Mouse (Mus musculus): ENCODE measurements around the gene Myo1b. TPM values are rescaled to one million over a fixed set of nuclear protein-coding genes. Genes with fewer than 3 reads are reported as not detected.

The Myo1b gene
- total RNA-seq, 2 experiments from 2014 or later = 10.7 to 14.6 TPM

DNA sequence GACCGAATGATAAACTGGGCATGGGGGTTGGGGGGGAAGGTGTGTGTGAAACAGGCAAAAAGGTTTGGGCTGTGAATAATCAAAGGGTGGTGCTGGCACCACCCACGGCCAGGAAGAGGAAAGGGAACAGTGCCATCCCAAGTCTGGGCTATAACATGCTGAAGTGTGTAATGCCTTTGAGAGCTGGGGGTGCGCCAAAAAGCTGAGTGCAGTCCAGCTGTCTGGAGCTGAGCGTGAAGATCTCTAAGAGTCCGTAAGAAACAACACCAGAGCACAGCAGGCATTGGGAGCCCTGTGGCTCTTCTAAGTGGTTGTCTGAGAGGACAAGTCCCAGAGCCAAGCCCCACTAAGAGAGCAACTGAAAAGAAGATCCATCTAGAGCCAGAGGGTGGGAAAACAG lies 63.6 kb downstream of the Myo1b start:
- no peak for DNase-seq

DNA sequence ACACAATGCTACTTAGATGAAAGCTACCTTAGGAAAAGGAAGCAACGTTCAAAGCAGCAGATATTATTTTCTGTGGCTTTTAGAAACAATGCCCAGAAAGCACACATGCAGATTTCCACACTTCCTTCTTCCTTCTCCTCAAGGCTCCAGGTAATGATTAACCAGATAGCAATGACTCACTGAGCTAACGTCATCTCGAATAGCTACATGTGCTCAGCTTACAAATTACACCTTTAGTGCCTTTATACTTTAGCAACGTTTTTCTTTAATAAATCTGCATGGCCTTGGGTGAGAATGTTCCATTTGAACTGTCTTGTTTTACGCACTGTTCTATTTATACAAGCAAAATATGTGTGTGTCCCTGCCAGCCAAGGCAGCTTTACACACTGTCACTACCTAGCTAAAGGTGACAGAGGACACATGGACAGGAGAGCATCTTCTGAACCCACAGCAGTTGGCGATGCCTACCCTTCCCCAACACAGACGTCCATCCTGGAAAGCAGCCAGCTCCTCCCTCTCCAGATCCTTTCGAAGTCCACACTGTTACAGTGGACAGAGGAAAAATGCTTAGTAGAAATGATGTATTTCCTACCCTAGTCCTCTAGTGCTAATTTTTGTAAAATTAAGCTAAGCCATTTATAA lies 66.2 kb downstream of the Myo1b start:
- DNase-seq = no peak

DNA sequence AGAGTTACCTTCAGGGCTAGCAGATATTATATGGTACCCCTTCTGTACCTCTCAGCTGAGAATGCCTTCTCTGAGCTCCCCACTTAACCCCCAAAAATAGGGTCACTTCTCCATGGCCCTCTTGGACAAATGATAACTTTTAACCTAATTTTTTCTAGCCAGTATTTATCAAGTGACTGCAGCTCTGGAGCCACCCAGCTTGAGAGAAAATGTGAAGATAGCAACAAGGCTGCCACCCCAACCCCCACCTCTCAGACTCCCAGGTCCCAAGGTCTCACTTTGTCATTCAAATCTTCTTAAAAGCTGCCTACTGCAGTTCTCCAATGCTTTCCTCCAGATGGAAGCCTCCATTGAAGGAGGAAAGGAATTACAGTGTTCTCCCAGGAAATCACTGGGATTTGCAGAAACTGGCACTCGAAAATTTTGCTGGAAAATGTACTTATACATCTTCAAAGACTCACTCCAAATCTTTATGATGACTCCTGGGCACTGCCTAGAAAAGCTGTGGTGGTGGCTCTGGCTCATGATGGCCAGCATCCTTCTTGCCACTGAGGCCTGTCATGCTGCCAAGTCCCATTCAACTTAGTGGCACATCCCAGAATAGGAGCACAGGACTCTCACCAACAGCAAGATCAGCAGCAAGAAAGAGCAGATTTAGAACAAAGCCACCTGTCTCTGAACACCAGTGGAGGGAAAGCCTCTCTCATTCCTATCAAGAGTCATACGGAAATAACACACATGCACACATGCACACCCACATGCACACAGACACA lies 70.4 kb downstream of the Myo1b start:
- no peak for DNase-seq

DNA sequence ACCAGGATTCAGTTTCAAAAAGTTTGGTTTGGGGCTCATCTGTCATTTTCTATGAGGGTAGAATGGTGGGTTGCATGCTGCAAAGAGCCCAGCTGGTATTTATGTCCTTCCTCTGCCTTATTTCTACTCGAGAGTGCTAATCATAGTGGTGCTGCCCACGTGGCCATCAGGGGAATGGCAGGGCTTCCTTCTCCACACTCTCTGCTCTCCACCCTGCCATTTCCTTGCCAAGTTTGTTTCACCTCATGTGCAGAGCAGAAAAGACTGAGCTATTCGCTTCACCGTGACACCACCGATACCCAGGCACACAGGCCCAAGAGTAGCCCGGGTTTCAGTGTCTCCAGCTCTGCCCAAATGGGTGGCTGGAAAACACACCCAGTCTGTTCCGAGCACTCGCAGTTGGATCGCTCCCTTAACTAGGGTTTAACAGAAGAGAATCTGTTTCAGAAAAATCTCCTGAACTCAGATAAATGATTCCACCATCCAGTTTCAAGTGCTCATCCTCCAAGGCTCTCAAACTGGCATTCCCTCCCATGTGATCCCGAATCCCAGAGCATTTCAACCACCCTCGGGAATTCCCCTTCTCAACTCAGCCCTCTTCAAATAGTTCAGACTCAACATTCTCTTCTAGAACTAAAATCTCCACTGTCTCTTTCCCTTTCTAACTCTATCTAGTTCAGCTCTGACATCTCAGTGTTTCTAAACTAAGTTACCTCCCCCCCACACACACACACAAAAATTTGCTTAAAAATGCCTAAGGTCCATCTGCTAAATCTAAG lies 77.8 kb downstream of the Myo1b start:
- no peak for DNase-seq

DNA sequence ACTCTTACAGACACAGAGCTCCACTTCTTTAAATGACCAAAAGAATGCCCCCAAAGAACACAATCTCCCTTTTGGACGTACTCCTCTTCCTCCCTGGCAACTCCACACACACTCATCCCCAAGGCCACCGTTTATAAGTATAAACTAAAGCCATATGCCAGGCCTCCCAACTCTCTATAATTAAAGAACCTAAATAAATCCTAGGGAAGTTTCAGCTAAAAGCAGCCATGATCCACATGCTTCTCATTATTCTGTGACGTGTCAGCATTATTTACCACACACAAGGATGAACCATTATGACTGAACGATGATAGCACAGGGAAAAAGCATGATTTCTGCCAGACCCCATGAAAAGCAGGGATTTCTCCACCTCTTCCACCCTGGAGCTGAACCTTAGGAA lies 78.6 kb downstream of the Myo1b start:
- no peak for DNase-seq

DNA sequence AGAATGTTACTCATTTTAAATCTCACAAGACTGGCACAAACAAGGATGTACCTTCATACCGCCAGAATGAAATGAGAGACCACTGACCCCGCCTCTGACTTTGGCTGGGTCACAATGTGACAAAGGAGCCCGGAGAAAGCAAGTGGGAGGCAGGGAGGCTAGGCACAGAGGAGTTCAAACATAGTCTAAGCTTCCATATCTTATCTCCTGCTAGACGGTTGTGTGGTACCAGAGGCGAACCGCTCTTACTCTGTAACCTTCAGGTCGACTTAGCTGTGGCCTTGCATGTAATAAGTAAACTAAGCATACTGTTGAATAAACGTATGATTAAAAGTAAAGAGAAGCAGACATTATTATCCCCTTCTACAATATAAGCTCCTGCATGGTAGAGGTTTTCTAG lies 80.1 kb downstream of the Myo1b start:
- no peak for DNase-seq

DNA sequence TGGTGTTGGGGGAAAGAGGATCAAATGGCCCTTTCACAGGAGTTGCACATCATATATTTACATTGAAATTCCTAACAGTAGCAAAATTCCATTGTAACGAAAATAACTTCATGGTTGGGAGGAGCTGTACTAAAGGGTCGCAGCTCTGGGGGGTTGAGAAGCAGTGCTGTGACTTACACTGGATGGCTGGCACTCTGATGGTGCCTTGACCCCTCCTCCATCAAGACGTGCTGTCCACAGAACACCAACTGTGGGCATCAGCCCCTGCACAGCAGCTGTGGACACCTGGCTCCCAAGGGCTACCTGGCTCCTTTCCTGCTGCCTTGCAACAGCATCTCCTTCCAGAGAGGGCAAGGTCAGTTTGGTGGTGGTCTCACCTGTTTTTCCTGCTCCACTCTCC lies 81.8 kb downstream of the Myo1b start:
- DNase-seq = no peak

DNA sequence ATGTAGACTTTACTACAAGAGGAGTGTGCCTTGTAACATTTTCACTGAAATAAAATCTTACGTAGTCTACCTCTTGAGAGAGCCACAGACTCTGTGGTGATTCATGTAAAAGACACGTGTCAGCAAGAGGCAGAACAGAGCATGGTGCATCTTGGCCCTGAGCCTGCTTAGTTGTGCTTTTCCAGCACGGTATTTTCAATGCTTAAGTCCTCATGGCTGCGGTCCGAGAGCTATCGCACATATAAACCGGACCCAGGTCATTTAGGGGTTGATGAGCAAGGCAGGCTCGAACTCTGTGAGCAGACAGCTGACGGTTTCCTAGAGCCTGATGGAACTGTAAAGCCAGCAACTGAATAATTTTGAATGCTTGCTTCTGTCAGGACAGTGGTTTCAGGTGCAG lies 86.5 kb downstream of the Myo1b start:
- DNase-seq = no peak

DNA sequence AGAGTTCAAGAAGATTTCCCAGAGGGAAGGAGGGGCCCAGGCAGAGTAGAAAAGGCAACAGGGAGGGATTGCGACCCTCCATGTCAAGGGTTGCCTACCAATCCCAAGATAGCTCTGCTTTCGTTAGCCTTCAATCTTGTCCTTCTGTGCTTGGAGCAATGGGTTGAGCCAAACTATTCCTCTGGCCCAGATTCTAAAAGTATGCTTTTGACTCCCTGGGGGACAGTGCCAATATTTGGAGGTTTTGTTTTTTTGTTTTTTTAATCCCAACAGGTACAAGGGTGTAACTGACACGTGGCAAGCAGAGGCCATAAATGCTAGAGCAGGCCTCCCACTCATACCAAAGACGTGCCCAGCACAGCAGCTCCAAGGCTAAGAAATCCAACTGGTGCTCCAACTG lies 93.3 kb downstream of the Myo1b start:
- DNase-seq = no peak

DNA sequence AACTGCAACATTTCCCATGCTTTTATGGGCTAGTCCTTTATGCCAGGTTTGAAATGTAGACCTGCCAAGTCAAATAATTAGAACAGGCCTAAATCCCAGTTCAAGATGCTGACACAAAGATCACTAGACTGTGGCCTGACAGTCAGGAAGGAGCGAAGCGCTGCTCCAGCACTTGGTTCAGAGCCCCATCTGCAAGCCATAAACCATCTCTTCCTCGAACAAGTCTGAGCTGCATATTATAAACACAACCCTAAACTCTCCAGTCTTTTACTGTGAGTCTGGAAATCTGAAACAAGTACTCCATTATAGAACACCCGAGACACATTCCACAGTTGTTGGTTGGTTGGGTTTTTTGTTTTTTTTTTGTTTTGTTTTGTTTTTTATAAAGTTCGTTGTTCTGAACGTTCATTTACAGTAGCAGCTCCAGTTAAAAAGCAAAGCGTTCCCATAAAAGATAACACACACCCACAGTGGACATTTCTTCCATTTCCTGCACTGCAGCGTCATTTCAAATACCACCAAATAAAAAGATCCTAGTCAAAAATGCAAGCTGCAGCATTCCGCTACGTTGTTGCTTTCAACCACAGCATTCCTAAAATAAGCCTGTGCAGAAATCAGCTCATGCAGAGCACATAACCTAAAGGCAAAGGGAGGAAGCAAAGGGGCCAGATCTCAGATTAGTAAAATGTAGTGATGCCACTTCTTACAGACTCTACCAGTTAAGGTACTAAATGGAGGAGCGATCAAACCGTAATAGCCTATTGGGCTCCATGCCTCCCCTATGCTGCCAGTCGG lies 94.0 kb downstream of the Myo1b start:
- DNase-seq = no peak

DNA sequence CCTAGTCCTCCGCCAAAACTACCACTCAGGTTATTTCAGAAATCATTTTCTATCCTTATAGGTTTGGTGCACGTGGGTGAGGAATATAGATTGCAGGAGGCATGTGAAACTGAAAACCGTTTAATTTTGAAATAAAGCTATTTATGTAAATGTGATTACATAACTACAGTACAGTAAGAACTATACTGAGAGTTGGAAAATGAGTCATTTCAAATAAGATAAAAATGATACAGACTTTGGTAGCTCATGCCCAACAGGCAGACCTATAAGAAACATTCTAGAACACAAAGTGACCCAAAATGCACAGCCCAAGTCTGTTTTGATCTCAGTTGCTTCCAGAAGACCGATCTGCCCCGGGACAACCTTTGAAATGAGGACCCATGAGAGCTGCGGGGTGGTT lies 95.4 kb downstream of the Myo1b start:
- no peak for DNase-seq

DNA sequence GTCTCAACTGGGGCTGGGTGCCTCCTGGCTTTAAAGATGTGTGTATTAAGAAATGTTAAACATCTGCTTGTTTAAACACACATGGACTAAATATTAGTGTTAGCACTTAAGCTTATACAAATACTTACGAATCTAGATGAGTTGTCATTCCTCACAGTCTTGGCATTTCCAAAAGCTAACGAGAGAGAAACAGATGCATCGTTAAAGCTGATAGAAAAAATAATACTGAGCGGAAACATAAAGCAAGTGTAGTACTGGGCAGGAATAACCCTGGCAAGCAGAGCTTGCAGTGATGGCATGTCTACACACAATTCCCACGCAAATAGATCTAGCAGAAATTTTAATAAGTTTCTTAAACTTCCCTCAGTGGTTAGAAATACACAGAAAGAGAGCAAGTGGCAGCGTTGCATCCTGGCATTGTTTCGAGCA lies 95.8 kb downstream of the Myo1b start:
- no peak for DNase-seq

DNA sequence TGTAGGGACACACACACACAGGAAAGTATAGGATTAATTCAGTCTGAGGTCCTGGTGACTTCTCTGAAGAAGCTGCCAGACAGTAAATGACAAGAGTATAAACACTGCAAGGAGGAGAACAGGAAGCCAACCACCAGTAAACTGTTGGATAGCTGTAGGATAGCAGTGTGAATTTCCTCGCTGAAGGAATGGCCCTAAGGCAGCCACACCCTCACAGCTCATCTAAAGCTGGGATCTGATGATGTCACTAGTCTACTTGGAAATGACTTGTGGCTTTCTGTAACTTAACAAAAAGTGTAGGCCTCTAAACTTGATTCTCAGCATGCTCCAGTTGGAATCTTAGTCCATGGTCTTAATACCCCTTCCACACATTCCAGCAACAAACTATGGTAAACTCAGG lies 100.2 kb downstream of the Myo1b start:
- DNase-seq = no peak

DNA sequence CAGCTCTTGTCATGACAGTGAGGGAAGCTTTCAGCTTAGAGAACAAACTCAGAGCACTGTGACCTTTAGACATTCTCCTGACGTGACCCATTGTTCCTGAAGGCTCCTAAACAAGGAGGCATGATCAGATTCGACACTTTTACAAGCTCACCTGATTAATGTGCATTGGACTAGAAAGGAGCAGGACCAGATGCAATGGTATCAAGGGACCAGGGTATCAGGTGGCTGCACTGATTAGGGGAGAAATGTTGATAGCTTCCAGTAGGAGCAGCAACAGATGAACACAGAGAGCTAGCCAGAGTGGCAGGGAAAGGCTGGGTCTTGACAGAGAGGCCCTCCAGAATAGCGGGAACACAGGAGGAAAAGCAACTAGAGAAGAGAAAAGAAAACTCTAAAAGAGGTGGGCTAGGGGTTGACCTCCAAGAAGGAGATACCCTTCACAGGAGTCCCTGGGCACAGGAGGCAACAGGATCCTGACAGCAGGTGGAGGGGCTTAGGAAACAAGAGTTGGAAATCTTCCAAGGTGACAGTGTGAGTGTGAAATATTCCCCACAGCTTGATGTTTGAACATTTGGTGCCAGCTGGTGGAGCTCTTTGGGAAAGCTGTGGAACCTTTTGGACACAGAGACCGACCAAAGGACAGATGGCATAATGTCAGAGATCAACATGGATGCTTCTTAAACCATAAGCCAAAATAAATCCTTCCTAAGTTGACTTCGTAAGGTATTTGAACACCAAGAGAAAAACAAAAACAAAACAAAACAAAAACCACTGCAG lies 100.8 kb downstream of the Myo1b start:
- DNase-seq = no peak

DNA sequence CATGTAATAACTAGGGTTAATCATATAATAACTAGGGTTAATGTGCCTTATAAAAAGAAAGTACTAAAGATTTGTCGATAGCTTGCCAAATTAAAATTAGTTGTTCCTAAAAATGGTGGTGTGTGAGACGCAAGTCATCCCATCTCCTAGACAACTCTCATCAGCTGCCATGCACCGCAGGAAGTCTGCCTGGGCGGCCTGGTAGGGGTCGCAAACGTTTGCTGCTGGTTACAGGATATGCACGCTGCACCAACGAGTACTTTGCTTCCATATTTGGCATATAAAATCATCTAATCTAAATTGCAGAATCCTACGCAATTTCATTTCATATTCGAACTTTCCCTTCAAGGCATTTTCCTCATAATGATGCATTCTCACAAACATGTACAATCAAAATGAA lies 107.0 kb downstream of the Myo1b start:
- no peak for DNase-seq

DNA sequence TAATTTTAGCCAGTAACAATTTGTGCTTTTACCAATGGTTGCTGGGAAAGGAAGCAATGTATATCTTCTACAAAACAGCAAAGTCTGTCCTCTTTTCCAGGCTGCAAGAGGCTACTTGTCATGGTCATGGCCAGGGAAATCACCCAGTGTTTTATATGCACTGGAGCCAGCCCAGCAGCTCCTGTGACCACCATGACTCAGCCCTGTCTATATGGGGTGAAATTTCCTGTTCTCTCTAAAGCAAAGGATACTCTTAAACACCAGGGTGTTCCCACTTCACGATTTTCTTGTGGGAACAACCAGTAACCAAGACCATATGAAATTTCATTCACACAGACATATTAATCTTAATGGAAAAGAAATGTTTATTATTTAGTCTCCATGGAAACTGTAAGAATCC lies 107.6 kb downstream of the Myo1b start:
- DNase-seq = no peak

DNA sequence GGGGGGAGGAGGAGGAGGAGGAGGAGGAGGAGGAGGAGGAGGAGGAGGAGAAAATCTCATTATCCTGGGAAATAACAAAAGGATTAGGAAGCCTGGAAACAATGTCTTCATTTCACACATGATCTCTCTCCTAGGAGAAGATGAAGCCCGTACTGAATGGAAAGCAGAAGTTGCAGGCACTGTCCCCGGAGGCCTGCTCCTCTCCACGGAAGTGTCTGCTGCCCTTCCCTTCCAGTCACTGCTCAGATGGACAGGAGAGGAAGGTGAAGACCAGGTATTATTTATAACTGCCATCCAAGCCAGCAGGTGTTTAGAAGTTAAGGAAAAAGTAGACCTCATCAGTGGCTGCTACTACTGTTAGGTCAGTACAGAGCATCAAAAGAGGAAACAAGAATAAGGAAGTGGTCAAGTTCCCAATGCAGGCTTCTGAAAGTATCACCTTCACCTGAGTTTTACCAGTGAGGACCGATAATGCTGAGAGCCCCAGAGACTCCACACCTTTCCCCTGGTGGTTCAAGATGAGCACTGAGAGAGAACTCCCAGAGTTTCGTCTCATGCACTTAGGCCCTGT lies 110.7 kb downstream of the Myo1b start:
- DNase-seq = no peak

DNA sequence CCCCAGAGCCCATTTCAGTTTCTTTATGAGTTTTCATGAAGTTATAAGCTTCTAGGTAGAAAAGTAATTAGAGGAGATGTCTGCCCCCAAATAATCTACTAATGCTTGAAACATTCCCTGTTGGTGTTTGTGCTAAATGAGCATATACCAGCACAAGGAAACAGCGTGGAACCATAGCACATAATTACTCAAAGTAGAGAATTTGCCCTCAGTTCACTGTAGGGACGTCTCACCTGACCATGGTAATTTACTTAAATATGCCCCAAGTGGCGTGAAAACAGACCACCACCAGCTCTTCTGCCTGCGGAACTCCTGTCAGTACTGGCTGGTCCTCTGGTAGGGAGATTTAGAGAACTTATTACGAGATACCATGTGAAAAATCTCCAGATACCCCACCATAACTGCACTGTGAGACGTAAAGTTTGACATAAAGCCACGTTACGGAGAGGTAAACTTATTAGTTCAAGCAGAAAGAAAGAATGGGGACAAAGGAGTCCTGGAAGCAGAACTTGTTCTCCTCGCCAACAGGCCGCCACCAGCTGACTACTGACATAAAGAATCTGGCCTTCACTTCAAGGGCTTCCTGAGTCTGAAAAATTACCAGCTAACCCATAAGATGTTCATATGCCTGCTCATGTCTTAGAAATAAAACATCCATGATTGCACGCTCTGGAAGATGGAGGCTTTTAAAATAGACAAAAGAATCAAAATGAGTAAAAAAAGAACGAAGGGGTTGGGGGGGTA lies 111.4 kb downstream of the Myo1b start:
- DNase-seq = no peak

DNA sequence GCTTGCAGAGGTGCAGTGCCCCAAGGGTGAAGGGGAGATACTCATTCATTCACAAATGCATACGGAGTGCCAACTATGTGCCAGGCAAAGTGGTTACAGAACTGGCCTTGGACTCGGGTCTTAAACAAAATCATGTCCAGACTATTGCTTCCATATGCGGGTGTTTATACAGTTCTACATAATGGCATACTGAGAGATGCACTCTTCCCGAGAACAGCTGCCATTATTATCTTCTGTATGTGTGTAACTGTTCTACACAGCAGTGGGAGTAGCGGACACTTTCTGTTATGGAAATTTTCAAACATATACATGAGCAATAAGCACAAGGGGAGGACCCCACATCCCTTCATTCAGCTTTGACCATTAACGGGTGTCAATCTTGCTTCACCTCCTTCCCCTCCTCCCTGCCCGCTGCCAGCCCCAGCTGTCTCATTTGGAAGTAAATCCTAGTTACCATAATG lies 117.8 kb downstream of the Myo1b start:
- DNase-seq = no peak

DNA sequence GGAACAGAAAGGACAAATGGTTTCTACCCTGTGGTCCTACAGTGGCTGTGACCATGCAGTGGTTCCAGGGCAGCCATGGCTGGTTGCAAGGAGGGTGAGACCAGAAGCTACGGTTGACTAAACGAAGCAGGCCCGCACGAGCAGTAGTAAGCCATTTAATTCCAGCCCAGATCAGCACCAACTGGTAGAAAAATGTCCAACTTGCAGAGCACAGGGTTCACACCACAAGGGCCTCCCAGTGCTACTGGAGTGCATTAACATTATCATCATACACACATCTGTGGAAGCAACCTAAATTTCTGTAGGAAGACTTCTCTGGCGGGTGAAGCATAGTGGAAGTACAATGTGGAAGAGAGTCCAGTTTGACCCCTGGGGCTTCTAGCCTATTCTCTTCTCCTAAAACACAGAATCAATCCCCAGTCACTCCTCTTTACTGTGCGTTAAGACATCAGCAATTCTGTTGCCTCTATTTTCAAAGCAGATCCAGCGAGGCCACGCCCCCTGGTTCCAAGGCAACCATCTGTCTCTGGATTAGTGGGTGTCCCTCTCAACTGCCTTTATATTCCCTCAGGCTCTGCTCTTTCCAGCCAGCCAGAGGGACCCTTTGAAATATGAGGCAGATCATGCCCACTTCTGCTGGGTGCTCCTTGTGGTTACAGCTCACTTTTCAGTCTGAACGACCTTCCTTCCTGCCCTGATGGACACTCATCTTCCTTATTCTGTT lies 120.1 kb downstream of the Myo1b start:
- no peak for DNase-seq
